Mouse (Mus musculus) cortical plate, adult 2 months (tissue): Measurements from ENCODE around the gene Map2k3.

Experiments
- CTCF ChIP-seq: fragments of 200-500 bp; IDR thresholded peaks from 2 replicates; pipeline ENCODE4 v1.5.1; 2011; ENCODE audit warnings: mild to moderate bottlenecking, control low read depth, low read length; ENCODE audit not compliant: insufficient read depth; ENCODE audit errors: extremely low read depth
- POLR2A ChIP-seq: fragments of 200-500 bp; IDR thresholded peaks from 2 replicates; pipeline ENCODE4 v1.6.1; 2011; ENCODE audit warnings: mild to moderate bottlenecking, low read length, control low read depth; ENCODE audit not compliant: insufficient read depth; ENCODE audit errors: extremely low read depth

DNA sequence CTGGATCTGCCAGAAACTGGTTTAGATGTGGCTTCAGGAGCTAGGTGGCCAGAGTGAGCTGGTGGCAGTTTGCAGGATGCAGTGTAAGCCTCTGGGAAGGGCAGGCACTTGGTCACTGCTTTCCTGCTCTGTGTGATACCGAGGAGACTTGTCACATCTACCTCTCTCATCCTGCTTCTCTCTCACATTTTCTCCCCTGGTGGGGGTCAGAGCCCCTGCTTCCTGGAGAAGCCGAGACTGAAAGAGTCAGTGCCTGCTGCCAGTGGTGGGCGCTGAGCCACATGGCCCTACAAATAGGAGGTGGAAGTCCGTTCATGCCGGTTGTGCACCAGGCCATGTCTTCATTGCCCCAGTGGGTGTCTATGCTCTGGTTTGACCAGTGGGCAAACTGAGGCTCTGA lies 8.7 kb downstream of the Map2k3 start:
- TF ChIP-seq POLR2A = no peak
- TF ChIP-seq CTCF = no peak
